Mouse (Mus musculus) midbrain, embryonic 16.5 days (tissue): ENCODE data around the gene Strc. TPM values are rescaled to one million over a fixed set of nuclear protein-coding genes. Genes with fewer than 3 reads are reported as not detected.
A peak's percentile ranks its signal among the peaks of the same experiment; 100 is the strongest.

Experiments
- ATAC-seq: fragments of 200-750 bp; cut with Nextera tagmentation; 2 replicates; pipeline ENCODE4 v1.8.0; 2017; ENCODE audit warnings: moderate TSS enrichment
- H3K27ac ChIP-seq: fragments of 300-500 bp; sonication (generic); 2 replicates; pipeline ENCODE4 v1.5.1; 2014; ENCODE audit warnings: mild to moderate bottlenecking, low read length, mixed read lengths
- H3K27me3 ChIP-seq: fragments of 300-500 bp; sonication (generic); 2 replicates; pipeline ENCODE4 v1.6.1; 2014; ENCODE audit warnings: low read depth, low read length, mixed read lengths; ENCODE audit not compliant: control insufficient read depth, insufficient read depth
- H3K36me3 ChIP-seq: fragments of 300-500 bp; sonication (generic); 2 replicates; pipeline ENCODE4 v1.6.1; 2014; ENCODE audit warnings: mild to moderate bottlenecking, low read length, moderate library complexity, mixed read lengths; ENCODE audit not compliant: control insufficient read depth, insufficient read depth
- H3K4me1 ChIP-seq: fragments of 300-500 bp; sonication (generic); 2 replicates; pipeline ENCODE4 v1.6.1; 2014; ENCODE audit warnings: mild to moderate bottlenecking, low read length, mixed read lengths; ENCODE audit not compliant: control insufficient read depth, insufficient read depth
- H3K4me2 ChIP-seq: fragments of 300-500 bp; sonication (generic); 2 replicates; pipeline ENCODE4 v1.6.1; 2014; ENCODE audit warnings: mild to moderate bottlenecking, low read length, mixed read lengths
- H3K4me3 ChIP-seq: fragments of 300-500 bp; sonication (generic); 2 replicates; pipeline ENCODE4 v1.5.1; 2014; ENCODE audit warnings: low read depth, mild to moderate bottlenecking, low read length, moderate library complexity, mixed read lengths
- H3K9ac ChIP-seq: fragments of 300-500 bp; sonication (generic); 2 replicates; pipeline ENCODE4 v1.6.1; 2014; ENCODE audit warnings: low read depth, low read length, mixed read lengths
- H3K9me3 ChIP-seq: fragments of 300-500 bp; sonication (generic); replicated peaks from 2 replicates; pipeline ENCODE4 v1.6.1; 2014; ENCODE audit warnings: mild to moderate bottlenecking, low read length, mixed read lengths; ENCODE audit not compliant: control insufficient read depth, poor library complexity, severe bottlenecking
- WGBS: fragments of 180-500 bp; shearing (Covaris S2); extraction: QIAGEN DNeasy Blood & Tissue Kit; methylation state at CpG from one replicate; pipeline ENCODE4 v1.1.7; 2014; 5-methylcytosine and 5-hydroxymethylcytosine counted together
- polyA plus RNA-seq: library from polyadenylated mRNA; unstranded; fragments of >200 nt; fragmentation: Nextera tagmentation; extraction: Ambion mirVana; gene quantifications from 2 replicates; pipeline ENCODE4 v1.2.1, GENCODE M21; 2015

Gene Strc
- polyA plus RNA-seq, 1 experiment from 2014 or later = 0.03 TPM

DNA sequence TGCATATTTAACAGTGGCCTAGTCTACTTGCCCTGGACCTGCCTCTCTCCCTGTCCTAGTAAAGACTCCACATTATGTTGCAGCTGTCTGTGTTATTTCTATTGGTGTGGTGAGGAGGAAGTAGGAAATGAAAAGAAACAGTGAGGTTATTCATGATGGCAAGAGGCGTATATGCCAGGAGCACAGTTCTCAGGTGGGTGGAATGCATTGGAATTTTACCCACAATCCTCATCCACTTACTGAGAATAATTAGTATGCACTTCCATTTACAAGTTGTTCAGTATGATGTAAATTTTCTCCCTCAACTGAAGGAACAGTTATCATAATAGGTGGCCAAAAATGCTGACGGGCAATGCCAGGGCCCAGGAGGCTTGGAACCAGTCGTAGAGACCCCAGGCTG lies 23.3 kb downstream of the Strc start:
- 82% methylated on average over 3 of the region's 3 CpGs for WGBS
- Histone ChIP-seq H3K9ac (no peak overlapping the region), H3K4me2 (no peak overlapping the region), H3K4me3 (no peak overlapping the region), H3K36me3 (peaks cover 6% of the 10 kb centered on the region), H3K27me3 (no peaks in the 10 kb centered on the region), H3K27ac (no peak overlapping the region), H3K4me1 (peaks cover 6% of the 10 kb centered on the region), H3K9me3 (no peaks in the 10 kb centered on the region)
- ATAC-seq = no peak

DNA sequence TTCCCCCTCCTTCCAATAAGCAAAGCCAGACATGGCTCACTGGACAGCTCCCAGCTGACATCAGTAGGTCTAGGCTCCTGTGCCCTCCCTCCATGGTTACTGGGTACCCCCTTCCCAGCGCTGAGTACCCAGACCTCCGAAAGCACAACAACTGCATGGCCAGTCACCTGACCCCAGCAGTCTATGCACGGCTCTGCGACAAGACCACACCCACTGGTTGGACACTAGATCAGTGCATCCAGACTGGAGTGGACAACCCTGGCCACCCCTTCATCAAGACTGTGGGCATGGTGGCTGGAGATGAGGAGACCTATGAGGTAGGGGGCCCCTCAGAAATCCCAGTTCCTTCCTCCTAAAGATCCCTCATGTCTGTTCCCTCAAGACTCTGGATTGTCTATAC lies 27.5 kb downstream of the Strc start:
- Histone ChIP-seq H3K4me2 (peak overlapping the region; percentile 62), H3K4me3 (peak overlapping the region; percentile 50), H3K27ac (no peak overlapping the region), H3K9ac (peak overlapping the region; percentile 78; the same call in 1 of the 2 replicates), H3K9me3 (no peaks in the 10 kb centered on the region), H3K27me3 (peaks cover 10% of the 10 kb centered on the region; the same call in 1 of the 2 replicates), H3K4me1 (peaks cover 15% of the 10 kb centered on the region), H3K36me3 (peaks cover 5% of the 10 kb centered on the region)
- WGBS = 48% methylated on average over 4 of the region's 4 CpGs
- ATAC-seq = no peak

DNA sequence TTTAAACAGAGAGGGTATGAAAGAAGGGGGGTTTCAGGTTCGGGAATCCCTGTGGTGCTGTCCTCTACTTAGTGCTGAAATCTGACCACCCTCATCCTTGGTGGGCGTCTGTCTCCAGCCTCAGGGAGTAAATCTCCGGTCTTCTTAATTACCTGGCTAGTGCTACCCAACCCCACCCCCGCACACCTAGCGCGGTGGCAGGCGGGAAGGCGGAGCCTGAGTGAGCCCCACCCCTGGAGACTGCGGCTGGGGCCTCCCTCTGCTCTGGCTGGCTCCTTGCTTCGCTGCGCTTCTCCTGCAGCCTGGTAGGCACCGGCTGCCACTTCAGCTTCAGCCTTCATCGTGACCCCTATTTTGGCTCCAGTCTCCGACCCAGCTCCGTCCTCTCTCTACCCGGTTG lies 28.6 kb downstream of the Strc start:
- Histone ChIP-seq H3K27me3 (peaks cover 10% of the 10 kb centered on the region; the same call in 1 of the 2 replicates), H3K36me3 (peaks cover 2% of the 10 kb centered on the region; the same call in 1 of the 2 replicates), H3K9ac (peak overlapping the region; percentile 78), H3K9me3 (no peaks in the 10 kb centered on the region), H3K4me2 (peak overlapping the region; percentile 62), H3K4me1 (peaks cover 21% of the 10 kb centered on the region), H3K27ac (peak overlapping the region; percentile 73), H3K4me3 (peak overlapping the region; percentile 50)
- under 1% methylated on average over 16 of the region's 16 CpGs for WGBS
- ATAC-seq = peak; percentile 88

DNA sequence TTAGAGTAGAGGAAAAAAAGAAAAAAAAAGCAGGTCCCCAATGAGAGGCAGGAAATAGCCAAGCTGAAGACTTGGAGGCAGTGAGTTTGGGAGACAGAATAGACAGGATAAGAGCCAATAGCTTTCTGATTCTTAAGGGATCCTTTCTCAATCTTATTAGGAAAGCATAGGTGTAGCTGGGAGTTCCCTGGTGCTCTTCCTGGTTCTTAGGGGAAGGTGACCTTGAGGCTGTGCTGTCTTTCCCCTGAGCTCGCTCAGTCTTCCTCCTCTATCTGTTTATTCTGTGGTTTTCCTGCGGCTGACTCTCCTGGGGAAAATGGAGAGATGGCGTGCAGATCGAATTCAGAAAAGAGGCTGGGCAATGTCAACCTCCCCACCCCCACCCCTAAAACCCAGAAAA lies 29.0 kb downstream of the Strc start:
- peak overlapping the region; percentile 62 for H3K4me2 ChIP-seq
- no peaks in the 10 kb centered on the region for H3K9me3 ChIP-seq
- H3K9ac ChIP-seq = peak overlapping the region; percentile 78
- peak overlapping the region; percentile 50 for H3K4me3 ChIP-seq
- peaks cover 10% of the 10 kb centered on the region; the same call in 1 of the 2 replicates for H3K27me3 ChIP-seq
- H3K27ac ChIP-seq = peak overlapping the region; percentile 73
- WGBS = 1% methylated on average over 4 of the region's 4 CpGs
- H3K36me3 ChIP-seq = peaks cover 1% of the 10 kb centered on the region; the same call in 1 of the 2 replicates
- H3K4me1 ChIP-seq = peaks cover 21% of the 10 kb centered on the region
- no peak for ATAC-seq

DNA sequence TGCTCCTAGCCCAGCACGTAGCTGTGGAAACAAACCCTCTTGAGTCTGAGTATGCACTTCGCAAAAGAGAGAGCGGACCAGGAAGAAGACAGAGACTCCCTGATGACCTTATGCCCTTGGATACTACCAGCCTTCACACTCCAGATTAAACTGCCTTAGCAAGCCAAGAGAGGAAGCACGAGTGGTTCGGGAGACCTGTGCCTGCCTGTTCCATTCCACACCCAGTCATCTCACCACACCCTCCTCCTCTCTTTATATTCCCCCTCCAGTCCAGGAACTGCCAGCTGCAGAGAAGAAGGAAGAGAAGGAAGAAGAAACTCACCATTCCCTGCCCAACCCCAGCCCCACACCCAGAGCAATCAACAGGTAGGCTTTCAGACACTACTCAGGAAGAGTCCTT lies 29.5 kb downstream of the Strc start, which contains the start of gene Ckmt1:
Gene Ckmt1 (plus strand): TSS at position 221 of the 400 bp plus-strand sequence.
- H3K4me2 ChIP-seq = peak within 1 kb of the TSS; percentile 62
- peak within 1 kb of the TSS; percentile 50 for H3K4me3 ChIP-seq
- no peaks in the 10 kb centered on the region for H3K9me3 ChIP-seq
- peak within 1 kb of the TSS; percentile 78 for H3K9ac ChIP-seq
- ATAC-seq = no peak
- H3K27me3 ChIP-seq = peaks cover 10% of the 10 kb centered on the region; the same call in 1 of the 2 replicates
- H3K27ac ChIP-seq = peak within 1 kb of the TSS; percentile 73
- H3K4me1 ChIP-seq = peaks cover 21% of the 10 kb centered on the region
- 73% methylated on average over 5 of the region's 5 CpGs for WGBS
- H3K36me3 ChIP-seq = no peaks in the 10 kb centered on the region

DNA sequence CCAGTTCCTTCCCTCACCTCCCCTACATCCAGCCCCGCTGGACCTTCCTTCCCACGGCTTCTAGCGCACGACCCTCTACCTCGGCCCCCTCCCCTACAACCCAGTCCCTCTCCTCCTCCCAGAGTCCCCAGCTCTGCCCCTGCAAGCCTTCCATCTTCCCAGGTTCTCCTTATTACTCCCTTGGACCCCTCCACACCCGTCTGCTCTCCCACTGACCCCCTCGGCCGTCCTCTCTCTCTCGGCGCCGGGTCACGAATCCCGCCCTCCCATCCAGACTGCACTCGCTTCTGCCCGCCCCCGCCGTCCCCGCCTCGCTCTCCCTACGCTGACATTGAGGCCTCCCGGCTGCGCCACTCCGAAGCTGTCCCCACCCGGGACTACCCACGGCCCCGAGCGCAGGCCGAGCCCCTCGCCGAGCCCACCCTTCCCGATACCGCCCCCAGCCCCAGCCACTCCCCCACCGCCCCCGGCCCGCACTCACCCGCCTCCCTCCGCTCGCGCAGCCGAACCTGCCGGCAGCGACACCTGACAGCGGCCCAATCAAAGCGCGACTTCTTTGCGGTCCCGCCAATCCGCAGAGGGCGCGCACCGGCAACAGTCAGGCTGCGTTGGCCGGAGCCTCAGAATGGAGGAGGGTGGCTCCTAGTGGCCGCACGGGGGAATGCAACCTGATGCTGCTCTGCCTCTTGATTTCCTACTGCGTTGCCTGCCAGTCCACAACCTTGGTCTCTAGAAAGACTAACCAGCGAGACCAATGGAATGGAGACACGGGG lies 32.0 kb downstream of the Strc start, which contains the start of gene Ppip5k1:
Gene Ppip5k1 (minus strand): TSS at position 577 of the 773 bp plus-strand sequence.
- Histone ChIP-seq H3K9ac (peak within 1 kb of the TSS; percentile 94), H3K4me2 (peak within 1 kb of the TSS; percentile 92), H3K27me3 (peaks cover 10% of the 10 kb centered on the region; the same call in 1 of the 2 replicates), H3K36me3 (no peaks in the 10 kb centered on the region), H3K4me1 (peaks cover 21% of the 10 kb centered on the region), H3K4me3 (peak within 1 kb of the TSS; percentile 80), H3K27ac (peak within 1 kb of the TSS; percentile 89), H3K9me3 (no peaks in the 10 kb centered on the region)
- ATAC-seq = peak; percentile 97
- under 1% methylated on average over 58 of the region's 58 CpGs for WGBS

DNA sequence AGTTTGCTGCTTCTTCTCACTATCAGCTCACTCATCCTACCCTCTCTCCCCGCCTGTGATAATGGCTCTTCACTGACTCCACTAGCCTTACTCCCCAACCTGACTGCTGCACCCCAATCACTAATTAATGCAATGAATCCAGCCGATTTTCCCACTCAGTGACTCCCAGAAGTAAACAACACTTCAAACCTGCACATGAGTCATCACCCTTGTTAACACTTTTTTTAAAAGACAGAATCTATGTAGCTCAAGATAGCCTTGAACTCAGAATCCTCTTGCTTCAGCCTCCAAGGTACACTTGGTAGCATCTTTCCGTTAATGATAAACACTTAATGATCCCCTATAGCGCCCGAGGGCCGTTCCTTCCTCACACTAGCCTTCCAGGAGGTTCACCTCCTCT lies 32.6 kb downstream of the Strc start:
- peak overlapping the region; percentile 92 for H3K4me2 ChIP-seq
- WGBS = 7% methylated on average over 6 of the region's 6 CpGs
- no peak for ATAC-seq

DNA sequence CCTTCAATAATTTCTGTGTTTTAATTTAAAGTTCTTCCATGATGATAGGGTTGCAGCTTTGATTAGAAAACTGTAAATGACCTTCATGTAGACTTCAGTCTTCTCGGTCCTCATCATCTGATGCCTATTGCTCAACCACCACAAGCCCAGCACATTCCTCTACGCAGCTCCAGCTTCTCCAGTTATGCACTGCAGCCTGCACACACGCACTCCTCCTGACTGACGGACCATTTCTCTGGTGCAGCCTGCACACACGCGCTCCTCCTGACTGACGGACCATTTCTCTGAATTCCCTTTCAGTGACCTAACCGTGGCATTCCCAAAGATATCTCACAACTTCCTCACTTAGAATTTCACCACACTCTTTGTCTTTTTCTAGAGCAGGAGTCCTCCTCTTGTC lies 33.8 kb downstream of the Strc start:
- Histone ChIP-seq H3K4me3 (no peak overlapping the region), H3K27ac (no peak overlapping the region), H3K27me3 (peaks cover 10% of the 10 kb centered on the region; the same call in 1 of the 2 replicates), H3K9me3 (no peaks in the 10 kb centered on the region), H3K9ac (no peak overlapping the region), H3K36me3 (peaks cover 6% of the 10 kb centered on the region), H3K4me2 (no peak overlapping the region), H3K4me1 (peaks cover 15% of the 10 kb centered on the region)
- WGBS = 75% methylated on average over 8 of the region's 8 CpGs
- no peak for ATAC-seq

More for the DNA sequence above, 32.6 kb downstream of the Strc start:
- Histone ChIP-seq H3K4me1 (peaks cover 19% of the 10 kb centered on the region), H3K9me3 (no peaks in the 10 kb centered on the region), H3K9ac (peak overlapping the region; percentile 94), H3K36me3 (peaks cover 5% of the 10 kb centered on the region), H3K27ac (peak overlapping the region; percentile 89), H3K4me3 (peak overlapping the region; percentile 80), H3K27me3 (peaks cover 10% of the 10 kb centered on the region; the same call in 1 of the 2 replicates)

DNA sequence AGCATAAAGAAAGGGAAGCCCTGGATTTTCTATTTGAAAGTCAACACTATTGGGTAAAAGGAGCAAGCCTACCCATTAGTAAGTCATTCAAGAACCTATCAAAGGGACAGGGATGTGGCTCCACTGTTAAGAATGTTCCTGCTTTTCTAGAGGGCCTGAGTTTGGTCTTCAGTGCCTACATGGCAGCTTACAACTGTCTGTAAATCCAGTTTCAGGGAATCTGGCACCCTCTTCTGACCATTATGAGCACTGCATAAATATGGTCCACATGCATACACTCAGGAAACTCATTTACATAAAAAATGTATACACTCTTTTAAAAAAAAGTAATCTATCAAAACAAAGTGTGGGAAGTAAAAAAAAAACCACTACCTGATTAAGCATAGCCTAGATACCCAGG lies 47.9 kb downstream of the Strc start:
- H3K9ac ChIP-seq = no peak overlapping the region
- peaks cover 33% of the 10 kb centered on the region for H3K36me3 ChIP-seq
- no peaks in the 10 kb centered on the region for H3K4me1 ChIP-seq
- H3K4me3 ChIP-seq = no peak overlapping the region
- no peaks in the 10 kb centered on the region for H3K27me3 ChIP-seq
- no peaks in the 10 kb centered on the region for H3K9me3 ChIP-seq
- no peak for ATAC-seq
- H3K27ac ChIP-seq = no peak overlapping the region
- no peak overlapping the region for H3K4me2 ChIP-seq
